Mouse (Mus musculus) small intestine, adult 2 months (tissue): ENCODE measurements around the gene Oit1. TPM values are rescaled to one million over a fixed set of nuclear protein-coding genes. Genes with fewer than 3 reads are reported as not detected.

Source experiments
- H3K27ac ChIP-seq: fragments of 200-500 bp; 2 replicates; pipeline ENCODE4 v1.5.1; 2012; ENCODE audit warnings: low read depth, low read length, control low read depth, inconsistent platforms; ENCODE audit not compliant: insufficient read depth
- H3K27me3 ChIP-seq: fragments of 200-500 bp; 2 replicates; pipeline ENCODE4 v1.6.1; 2012; ENCODE audit warnings: mild to moderate bottlenecking, moderate library complexity, low read length, inconsistent platforms; ENCODE audit not compliant: control insufficient read depth, insufficient read depth
- H3K36me3 ChIP-seq: fragments of 200-500 bp; 2 replicates; pipeline ENCODE4 v1.6.1; 2012; ENCODE audit warnings: mild to moderate bottlenecking, low read length, control low read depth, inconsistent platforms; ENCODE audit not compliant: control insufficient read depth, insufficient read depth
- H3K4me1 ChIP-seq: fragments of 200-500 bp; 2 replicates; pipeline ENCODE4 v1.6.1; 2012; ENCODE audit warnings: low read length, inconsistent platforms, mixed read lengths; ENCODE audit not compliant: control insufficient read depth, insufficient read depth, insufficient read length
- H3K4me3 ChIP-seq: fragments of 200-500 bp; 2 replicates; pipeline ENCODE4 v1.5.1; 2012; ENCODE audit warnings: low read depth, mild to moderate bottlenecking, control low read depth, inconsistent platforms, low read length, moderate library complexity
- CTCF ChIP-seq: fragments of 200-500 bp; IDR thresholded peaks from 2 replicates; pipeline ENCODE4 v1.5.1; 2012; ENCODE audit warnings: low read depth, mild to moderate bottlenecking, control low read depth, inconsistent platforms, low read length, moderate library complexity, mixed read lengths; ENCODE audit not compliant: insufficient replicate concordance, insufficient read length; ENCODE audit errors: extremely low read depth
- POLR2A ChIP-seq: fragments of 200-500 bp; IDR thresholded peaks from 2 replicates; pipeline ENCODE4 v1.6.1; 2012; ENCODE audit warnings: low read depth, mild to moderate bottlenecking, control low read depth, inconsistent platforms, low read length, moderate library complexity
- WGBS: fragments of 180-500 bp; shearing (Covaris S2); methylation state at CpG from one replicate; pipeline ENCODE4 v1.1.7; 2018; 5-methylcytosine and 5-hydroxymethylcytosine counted together
- polyA plus RNA-seq: library from polyadenylated mRNA; depleted of rRNA; stranded (reverse); fragments of >200 nt; gene quantifications from 2 replicates; pipeline ENCODE4 v1.2.3, GENCODE M21; 2012

Gene Oit1
- polyA plus RNA-seq, 1 experiment: 26.8 TPM

- Histone ChIP-seq H3K36me3 (no peaks in the 10 kb centered on the region), H3K27ac (no peak overlapping the region), H3K27me3 (no peaks in the 10 kb centered on the region), H3K4me3 (no peak overlapping the region), H3K4me1 (no peaks in the 10 kb centered on the region)
- WGBS: 80% methylated on average over 3 of the region's 3 CpGs
- TF ChIP-seq CTCF (no peak), POLR2A (no peak)
Measured at GRCm38 (mm10) chr14:8334511-8334910, 44.0 kb downstream of the Oit1 start.

- H3K4me3 ChIP-seq: no peak overlapping the region
- H3K27ac ChIP-seq: no peak overlapping the region
- no peaks in the 10 kb centered on the region for H3K36me3 ChIP-seq
- WGBS: 61% methylated on average over 11 of the region's 11 CpGs
- no peaks in the 10 kb centered on the region for H3K27me3 ChIP-seq
- H3K4me1 ChIP-seq: no peaks in the 10 kb centered on the region
- no peak for TF ChIP-seq CTCF
Measured at GRCm38 (mm10) chr14:8332314-8333252, 46.0 kb downstream of the Oit1 start.

GRCm38 (mm10) chr14:8331307-8331905, 47.1 kb downstream of the Oit1 start:
- H3K4me3 ChIP-seq: no peak overlapping the region
- H3K27ac ChIP-seq: no peak overlapping the region
- TF ChIP-seq CTCF: no peak
- no peak for TF ChIP-seq POLR2A
- H3K27me3 ChIP-seq: no peaks in the 10 kb centered on the region
- WGBS: 76% methylated on average over 14 of the region's 14 CpGs
- H3K4me1 ChIP-seq: no peaks in the 10 kb centered on the region
- H3K36me3 ChIP-seq: no peaks in the 10 kb centered on the region

GRCm38 (mm10) chr14:8330390-8330789, 48.2 kb downstream of the Oit1 start:
- Histone ChIP-seq H3K27me3 (no peaks in the 10 kb centered on the region), H3K4me3 (no peak overlapping the region), H3K36me3 (no peaks in the 10 kb centered on the region), H3K27ac (no peak overlapping the region), H3K4me1 (no peaks in the 10 kb centered on the region)
- 68% methylated on average over 6 of the region's 6 CpGs for WGBS
- no peak for TF ChIP-seq CTCF
- no peak for TF ChIP-seq POLR2A

GRCm38 (mm10) chr14:8329552-8329951, 49.0 kb downstream of the Oit1 start:
- Histone ChIP-seq H3K4me1 (no peaks in the 10 kb centered on the region), H3K27me3 (no peaks in the 10 kb centered on the region), H3K4me3 (no peak overlapping the region), H3K36me3 (no peaks in the 10 kb centered on the region), H3K27ac (no peak overlapping the region)
- no peak for TF ChIP-seq CTCF
- TF ChIP-seq POLR2A: no peak
- 79% methylated on average over 4 of the region's 4 CpGs for WGBS

GRCm38 (mm10) chr14:8327371-8327770, 51.2 kb downstream of the Oit1 start:
- no peak overlapping the region for H3K27ac ChIP-seq
- H3K36me3 ChIP-seq: no peaks in the 10 kb centered on the region
- H3K4me1 ChIP-seq: no peaks in the 10 kb centered on the region
- WGBS: 61% methylated on average over 1 of the region's 1 CpGs
- H3K27me3 ChIP-seq: no peaks in the 10 kb centered on the region
- no peak for TF ChIP-seq CTCF
- no peak for TF ChIP-seq POLR2A
- no peak overlapping the region for H3K4me3 ChIP-seq

GRCm38 (mm10) chr14:8326961-8327360, 51.6 kb downstream of the Oit1 start:
- no peaks in the 10 kb centered on the region for H3K4me1 ChIP-seq
- TF ChIP-seq CTCF: no peak
- TF ChIP-seq POLR2A: no peak
- H3K4me3 ChIP-seq: no peak overlapping the region
- H3K27me3 ChIP-seq: no peaks in the 10 kb centered on the region
- no peaks in the 10 kb centered on the region for H3K36me3 ChIP-seq
- H3K27ac ChIP-seq: no peak overlapping the region
